Mouse (Mus musculus) stomach, postnatal 0 days (tissue): ENCODE measurements around the gene Slc35a1. TPM values are rescaled to one million over a fixed set of nuclear protein-coding genes. Genes with fewer than 3 reads are reported as not detected.

Experiments used
- ATAC-seq: fragments of 200-750 bp; cut with Nextera tagmentation; 2 replicates; pipeline ENCODE4 v1.8.0; 2017; ENCODE audit not compliant: low FRiP score, low TSS enrichment
- DNase-seq: peaks from one replicate; pipeline ENCODE4 v3.0.0-alpha.2; 2016; ENCODE audit warnings: low spot score
- H3K27ac ChIP-seq: fragments of 300-500 bp; sonication (generic); replicated peaks from 2 replicates; pipeline ENCODE4 v1.5.1; 2014; ENCODE audit warnings: mild to moderate bottlenecking, control low read depth
- H3K27me3 ChIP-seq: fragments of 300-500 bp; sonication (generic); 2 replicates; pipeline ENCODE4 v1.6.1; 2014; ENCODE audit warnings: low read length; ENCODE audit not compliant: control insufficient read depth, insufficient read depth
- H3K36me3 ChIP-seq: fragments of 300-500 bp; sonication (generic); 2 replicates; pipeline ENCODE4 v1.6.1; 2014; ENCODE audit warnings: low read length, mixed read lengths; ENCODE audit not compliant: control insufficient read depth, insufficient read depth
- H3K4me1 ChIP-seq: fragments of 300-500 bp; sonication (generic); replicated peaks from 2 replicates; pipeline ENCODE4 v1.6.1; 2014; ENCODE audit warnings: antibody characterized with exemption; ENCODE audit not compliant: control insufficient read depth, insufficient read depth
- H3K4me2 ChIP-seq: fragments of 300-500 bp; sonication (generic); replicated peaks from 2 replicates; pipeline ENCODE4 v1.6.1; 2014; ENCODE audit warnings: low read depth, mild to moderate bottlenecking, control low read depth, moderate library complexity
- H3K4me3 ChIP-seq: fragments of 300-500 bp; sonication (generic); 2 replicates; pipeline ENCODE4 v1.5.1; 2014; ENCODE audit warnings: low read depth, low read length, control low read depth
- H3K9ac ChIP-seq: fragments of 300-500 bp; sonication (generic); 2 replicates; pipeline ENCODE4 v1.6.1; 2014; ENCODE audit warnings: mild to moderate bottlenecking, low read length, control low read depth, mixed read lengths
- H3K9me3 ChIP-seq: fragments of 300-500 bp; sonication (generic); 2 replicates; pipeline ENCODE4 v1.6.1; 2016; ENCODE audit warnings: low read length; ENCODE audit not compliant: control insufficient read depth
- CTCF ChIP-seq: IDR thresholded peaks from 2 replicates; pipeline ENCODE4 v1.5.1; 2016; ENCODE audit warnings: antibody characterized with exemption, low read depth, mild to moderate bottlenecking, moderate library complexity
- EP300 ChIP-seq: optimal IDR thresholded peaks from 2 replicates; pipeline ENCODE3; 2016; ENCODE audit warnings: antibody characterized with exemption
- WGBS: fragments of 180-500 bp; shearing (Covaris S2); extraction: QIAGEN DNeasy Blood & Tissue Kit; methylation state at CpG from one replicate; pipeline ENCODE4 v1.1.7; 2014; 5-methylcytosine and 5-hydroxymethylcytosine counted together
- polyA plus RNA-seq: library from polyadenylated mRNA; unstranded; fragments of >200 nt; fragmentation: Nextera tagmentation; extraction: Ambion mirVana; gene quantifications from 2 replicates; pipeline ENCODE4 v1.2.1, GENCODE M21; 2015

Gene Slc35a1
- polyA plus RNA-seq, 1 experiment from 2014 or later = 39.6 TPM

DNA sequence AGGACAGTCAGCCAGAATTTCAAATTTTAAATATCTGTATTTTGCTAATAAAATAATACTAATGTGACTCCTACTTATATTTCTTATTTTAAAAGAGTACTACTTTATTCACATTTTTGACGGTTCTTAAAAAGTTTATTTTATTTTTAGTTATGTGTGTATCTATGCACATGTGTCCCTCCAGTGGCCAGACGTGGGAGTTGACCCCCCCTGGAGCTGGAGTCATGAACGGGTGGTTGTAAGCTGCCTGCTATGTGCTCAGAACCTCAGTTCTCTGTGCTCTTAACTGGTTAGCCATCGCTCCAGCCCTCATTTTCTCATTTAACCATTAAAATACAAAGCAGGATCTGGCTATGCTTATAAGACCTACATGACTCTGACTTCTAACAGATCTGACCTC, 15.8 kb upstream of the Slc35a1 start:
- ATAC-seq (no peak), DNase-seq (no peak)
- H3K9ac ChIP-seq = no peak overlapping the region
- no peak overlapping the region for H3K27ac ChIP-seq
- no peaks in the 10 kb centered on the region for H3K36me3 ChIP-seq
- H3K27me3 ChIP-seq = no peaks in the 10 kb centered on the region
- H3K4me1 ChIP-seq = no peaks in the 10 kb centered on the region
- WGBS = 64% methylated on average over 4 of the region's 4 CpGs
- H3K4me3 ChIP-seq = no peak overlapping the region
- no peak overlapping the region for H3K4me2 ChIP-seq
- no peaks in the 10 kb centered on the region for H3K9me3 ChIP-seq
- TF ChIP-seq EP300 = no peak
- peak; percentile 18; the same call in 1 of the 2 replicates for TF ChIP-seq CTCF

DNA sequence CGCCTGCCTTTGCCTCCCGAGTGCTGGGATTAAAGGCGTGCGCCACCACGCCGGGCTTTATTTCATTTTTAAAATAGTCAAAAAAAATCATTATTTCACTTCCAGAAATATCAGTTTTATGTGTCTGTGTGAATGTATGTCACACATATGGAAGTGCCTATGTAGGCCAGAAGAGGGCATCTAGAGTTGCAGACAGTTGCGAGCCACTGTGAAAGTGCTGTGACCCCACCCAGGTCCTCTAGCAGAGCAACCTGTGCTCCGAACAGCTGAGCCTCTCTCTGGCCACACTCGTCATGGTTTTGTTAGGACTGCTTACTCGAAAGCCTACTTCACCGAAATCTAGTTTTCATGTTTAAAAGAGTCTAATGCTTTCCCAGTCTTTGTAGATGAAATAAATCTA, 15.0 kb upstream of the Slc35a1 start:
- ATAC-seq (no peak), DNase-seq (no peak)
- H3K27ac ChIP-seq = no peak overlapping the region
- 96% methylated on average over 11 of the region's 11 CpGs for WGBS
- no peaks in the 10 kb centered on the region for H3K4me1 ChIP-seq
- no peaks in the 10 kb centered on the region for H3K36me3 ChIP-seq
- H3K9ac ChIP-seq = no peak overlapping the region
- no peak overlapping the region for H3K4me3 ChIP-seq
- H3K4me2 ChIP-seq = no peak overlapping the region
- TF ChIP-seq CTCF (no peak), EP300 (no peak)
- H3K27me3 ChIP-seq = no peaks in the 10 kb centered on the region
- no peaks in the 10 kb centered on the region for H3K9me3 ChIP-seq

DNA sequence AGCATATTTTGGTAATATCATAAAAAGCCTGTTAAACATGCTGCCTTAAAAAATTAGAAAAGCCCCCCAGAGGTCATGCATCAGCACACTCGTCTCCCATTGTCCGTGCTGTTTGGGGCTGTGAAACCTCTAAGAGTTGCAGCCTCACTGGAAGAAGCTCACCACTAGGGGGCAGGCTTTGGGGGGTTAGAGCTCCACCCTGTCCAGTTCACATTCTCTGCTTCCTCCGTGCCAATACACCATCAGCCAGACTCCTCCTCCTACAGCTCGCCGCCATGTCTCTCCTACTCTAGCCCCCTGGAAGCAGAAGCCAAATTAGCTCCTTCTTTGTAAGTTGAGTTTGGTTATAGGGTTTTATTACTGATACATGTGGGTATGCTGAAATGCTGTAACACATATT, 14.3 kb upstream of the Slc35a1 start:
- Histone ChIP-seq H3K27ac (no peak overlapping the region), H3K4me1 (no peaks in the 10 kb centered on the region), H3K36me3 (no peaks in the 10 kb centered on the region), H3K9me3 (no peaks in the 10 kb centered on the region), H3K9ac (no peak overlapping the region), H3K4me2 (no peak overlapping the region), H3K4me3 (no peak overlapping the region), H3K27me3 (no peaks in the 10 kb centered on the region)
- TF ChIP-seq EP300 = no peak
- TF ChIP-seq CTCF = peak; percentile 65
- ATAC-seq = no peak
- peak; percentile 45 for DNase-seq
- 59% methylated on average over 5 of the region's 5 CpGs for WGBS

DNA sequence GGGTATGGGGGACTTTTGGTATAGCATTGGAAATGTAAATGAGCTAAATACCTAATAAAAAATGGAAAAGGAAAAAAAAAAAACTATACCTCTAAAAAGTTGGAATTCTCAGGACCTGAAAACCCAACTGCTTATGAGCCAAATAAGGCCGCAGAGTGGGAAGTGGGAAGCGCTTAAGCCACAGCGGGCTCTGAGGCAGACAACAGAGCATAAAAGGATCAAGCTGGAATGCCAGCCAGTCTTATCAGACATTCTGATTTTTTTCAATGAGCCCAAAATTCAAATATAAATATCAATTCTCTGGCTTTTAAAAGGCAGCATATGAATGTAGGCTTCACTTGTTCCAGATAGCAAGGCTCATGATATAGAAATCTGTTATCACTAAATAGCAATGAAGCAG, 783 bp upstream of the Slc35a1 start:
- H3K4me1 ChIP-seq = no peaks in the 10 kb centered on the region
- TF ChIP-seq EP300 (no peak), CTCF (no peak)
- H3K4me2 ChIP-seq = no peak overlapping the region
- no peaks in the 10 kb centered on the region for H3K36me3 ChIP-seq
- H3K4me3 ChIP-seq = no peak overlapping the region
- H3K27ac ChIP-seq = no peak overlapping the region
- ATAC-seq (no peak), DNase-seq (no peak)
- no peaks in the 10 kb centered on the region for H3K27me3 ChIP-seq
- no peak overlapping the region for H3K9ac ChIP-seq
- 61% methylated on average over 3 of the region's 3 CpGs for WGBS
- no peaks in the 10 kb centered on the region for H3K9me3 ChIP-seq

DNA sequence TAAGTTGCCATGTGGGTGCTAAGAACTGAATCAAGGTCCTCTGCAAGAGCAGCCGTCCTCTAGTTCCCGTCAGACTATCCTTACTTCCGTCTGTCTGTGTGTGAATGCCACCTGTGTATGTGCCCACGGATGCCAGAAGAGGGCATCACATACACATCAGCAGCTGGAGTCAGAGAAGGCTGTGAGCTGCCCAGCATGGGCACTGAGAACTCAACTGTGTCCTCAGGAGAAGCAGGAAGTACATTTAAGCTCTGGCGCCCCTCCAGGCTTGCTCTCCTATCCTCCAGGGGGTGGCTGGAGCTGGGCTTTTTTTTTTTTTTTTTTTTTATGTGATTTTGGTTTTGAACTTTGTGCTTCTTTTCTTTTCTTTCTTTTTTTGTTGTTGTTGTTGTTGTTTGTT, 6.7 kb downstream of the Slc35a1 start:
- Histone ChIP-seq H3K27ac (no peak overlapping the region), H3K9me3 (no peaks in the 10 kb centered on the region), H3K36me3 (no peaks in the 10 kb centered on the region), H3K9ac (no peak overlapping the region), H3K27me3 (no peaks in the 10 kb centered on the region), H3K4me3 (no peak overlapping the region), H3K4me1 (no peaks in the 10 kb centered on the region), H3K4me2 (no peak overlapping the region)
- TF ChIP-seq CTCF = peak; percentile 44
- TF ChIP-seq EP300 = no peak
- ATAC-seq = no peak
- DNase-seq = no peak
- 88% methylated on average over 5 of the region's 5 CpGs for WGBS

DNA sequence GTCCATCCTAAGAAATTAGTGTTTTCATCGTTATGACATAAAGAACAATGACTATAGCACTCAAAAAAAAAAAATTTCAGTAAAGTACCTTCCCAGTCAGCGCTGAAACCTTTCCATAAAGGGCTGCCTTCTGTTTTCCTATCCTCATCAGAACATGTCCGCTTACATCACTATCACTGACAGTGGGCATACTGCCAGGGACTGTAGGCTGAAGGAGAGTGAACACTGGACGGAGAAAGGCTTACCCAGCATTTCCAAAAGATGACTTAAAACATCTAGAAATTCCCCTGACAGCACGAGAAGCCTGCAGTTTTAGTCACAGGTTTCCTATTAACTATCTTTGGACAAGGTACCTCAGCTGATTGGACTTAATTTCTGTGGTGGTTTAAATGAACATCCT, 13.5 kb downstream of the Slc35a1 start:
- Histone ChIP-seq H3K27ac (no peak overlapping the region), H3K9me3 (no peaks in the 10 kb centered on the region), H3K4me1 (no peaks in the 10 kb centered on the region), H3K27me3 (no peaks in the 10 kb centered on the region), H3K36me3 (peaks cover 4% of the 10 kb centered on the region; the same call in 1 of the 2 replicates), H3K4me2 (no peak overlapping the region), H3K4me3 (no peak overlapping the region), H3K9ac (no peak overlapping the region)
- DNase-seq = no peak
- ATAC-seq = no peak
- no peak for TF ChIP-seq CTCF
- TF ChIP-seq EP300 = no peak
- 87% methylated on average over 5 of the region's 5 CpGs for WGBS
